Mouse (Mus musculus): ENCODE measurements around the gene Dpep2nb. TPM values are rescaled to one million over a fixed set of nuclear protein-coding genes. Genes with fewer than 3 reads are reported as not detected.
"Not testable (repeated sequence)": the region's sequence is repeated elsewhere in the genome, so short reads cannot be mapped to it uniquely, and the experiment has no call there.

Dpep2nb gene
- polyA plus RNA-seq, 1 experiment, result not detected

GRCm38 (mm10) chr8:105992499-105992898, 13.3 kb downstream of the Dpep2nb start:
- Histone ChIP-seq H3K4me3 (ENCODE audit: low read depth, low read length) (no peak overlapping the region), H3K4me1 (ENCODE audit: control insufficient read depth, insufficient read depth, insufficient read length, low read length) (peaks cover 2% of the 10 kb centered on the region; the same call in 1 of the 2 replicates), H3K36me3 (ENCODE audit: control insufficient read depth, insufficient read depth, low read length) (no peaks in the 10 kb centered on the region), H3K27me3 (ENCODE audit: control insufficient read depth, insufficient read depth, low read length) (no peaks in the 10 kb centered on the region), H3K27ac (ENCODE audit: insufficient read depth, low read depth, low read length) (no peak overlapping the region)
- TF ChIP-seq POLR2A (IDR thresholded peaks at IDR 0.05; ENCODE audit: low read depth, low read length), result no peak
- TF ChIP-seq CTCF (IDR thresholded peaks at IDR 0.05; ENCODE audit: extremely low read depth, insufficient read length, insufficient replicate concordance, low read depth, low read length), result no peak
- WGBS, result 67% methylated on average over 5 of the region's 5 CpGs

- peak overlapping the region; percentile 19; the same call in 1 of the 2 replicates for H3K27ac ChIP-seq (ENCODE audit: insufficient read depth, low read depth, low read length)
- peaks cover 2% of the 10 kb centered on the region; the same call in 1 of the 2 replicates for H3K4me1 ChIP-seq (ENCODE audit: control insufficient read depth, insufficient read depth, insufficient read length, low read length)
- TF ChIP-seq CTCF (IDR thresholded peaks at IDR 0.05; ENCODE audit: extremely low read depth, insufficient read length, insufficient replicate concordance, low read depth, low read length), result no peak
- TF ChIP-seq POLR2A (IDR thresholded peaks at IDR 0.05; ENCODE audit: low read depth, low read length), result no peak
- peak overlapping the region; percentile 6; the same call in 1 of the 2 replicates for H3K4me3 ChIP-seq (ENCODE audit: low read depth, low read length)
- WGBS, result 57% methylated on average over 2 of the region's 2 CpGs
- H3K36me3 ChIP-seq (ENCODE audit: control insufficient read depth, insufficient read depth, low read length), result no peaks in the 10 kb centered on the region
- no peaks in the 10 kb centered on the region for H3K27me3 ChIP-seq (ENCODE audit: control insufficient read depth, insufficient read depth, low read length)
Observed at GRCm38 (mm10) chr8:105991546-105991945, 14.2 kb downstream of the Dpep2nb start.

DNA sequence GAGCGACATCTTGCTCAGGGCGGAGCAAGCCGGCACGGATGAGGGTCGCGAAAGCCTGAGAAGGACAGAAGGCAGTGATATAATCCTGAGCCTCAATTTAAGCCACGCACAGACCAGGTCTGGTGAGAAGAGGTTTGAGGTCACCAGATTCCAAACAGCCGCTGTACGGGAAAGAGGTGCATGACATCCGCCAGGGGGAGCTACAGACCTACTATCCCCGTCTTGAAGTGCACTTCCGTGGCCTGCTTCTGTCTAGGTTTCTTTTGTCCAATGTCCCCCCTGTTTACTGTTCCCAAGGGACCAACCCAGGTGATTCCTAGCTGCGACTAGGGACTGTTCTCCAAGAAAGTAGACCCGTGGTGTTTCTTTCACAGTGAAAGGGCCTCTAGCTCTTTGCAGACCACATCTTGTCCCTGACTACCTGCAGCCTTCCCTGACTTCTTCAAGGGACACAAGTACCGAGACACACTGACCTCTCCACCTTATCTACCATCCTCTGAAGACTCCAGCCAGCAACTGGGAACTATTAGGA, 14.9 kb downstream of the Dpep2nb start, which contains the start of gene Dus2:
TSS of gene Dus2 (plus strand) at position 482 of the 532 bp plus-strand sequence.
- peak within 1 kb of the TSS; percentile 6; the same call in 1 of the 2 replicates for H3K4me3 ChIP-seq (ENCODE audit: low read depth, low read length)

GRCm38 (mm10) chr8:105988546-105988945, 17.2 kb downstream of the Dpep2nb start:
- TF ChIP-seq CTCF (IDR thresholded peaks at IDR 0.05; ENCODE audit: extremely low read depth, insufficient read length, insufficient replicate concordance, low read depth, low read length), result no peak
- no peak for TF ChIP-seq POLR2A (IDR thresholded peaks at IDR 0.05; ENCODE audit: low read depth, low read length)
- H3K36me3 ChIP-seq (ENCODE audit: control insufficient read depth, insufficient read depth, low read length), result no peaks in the 10 kb centered on the region

More for the DNA sequence above, 14.9 kb downstream of the Dpep2nb start, which contains the start of gene Dus2:
- no peaks in the 10 kb centered on the region for H3K36me3 ChIP-seq (ENCODE audit: control insufficient read depth, insufficient read depth, low read length)
- H3K27ac ChIP-seq (ENCODE audit: insufficient read depth, low read depth, low read length), result peak within 1 kb of the TSS; percentile 19; the same call in 1 of the 2 replicates
- no peaks in the 10 kb centered on the region for H3K27me3 ChIP-seq (ENCODE audit: control insufficient read depth, insufficient read depth, low read length)
- H3K4me1 ChIP-seq (ENCODE audit: control insufficient read depth, insufficient read depth, insufficient read length, low read length), result peaks cover 2% of the 10 kb centered on the region; the same call in 1 of the 2 replicates
- TF ChIP-seq POLR2A (IDR thresholded peaks at IDR 0.05; ENCODE audit: low read depth, low read length) (no peak), CTCF (IDR thresholded peaks at IDR 0.05; ENCODE audit: extremely low read depth, insufficient read length, insufficient replicate concordance, low read depth, low read length) (peak; percentile 88)
- 9% methylated on average over 15 of the region's 15 CpGs for WGBS

GRCm38 (mm10) chr8:105983406-105983805, 22.4 kb downstream of the Dpep2nb start:
- H3K4me3 ChIP-seq (ENCODE audit: low read depth, low read length); H3K27ac ChIP-seq (ENCODE audit: insufficient read depth, low read depth, low read length); H3K36me3 ChIP-seq (ENCODE audit: control insufficient read depth, insufficient read depth, low read length); H3K27me3 ChIP-seq (ENCODE audit: control insufficient read depth, insufficient read depth, low read length); H3K4me1 ChIP-seq (ENCODE audit: control insufficient read depth, insufficient read depth, insufficient read length, low read length): not testable (repeated sequence)
- WGBS, result 81% methylated on average over 11 of the region's 11 CpGs

More at GRCm38 (mm10) chr8:105988546-105988945, 17.2 kb downstream of the Dpep2nb start:
- Histone ChIP-seq H3K4me1 (ENCODE audit: control insufficient read depth, insufficient read depth, insufficient read length, low read length) (peaks cover 2% of the 10 kb centered on the region; the same call in 1 of the 2 replicates), H3K4me3 (ENCODE audit: low read depth, low read length) (no peak overlapping the region), H3K27ac (ENCODE audit: insufficient read depth, low read depth, low read length) (no peak overlapping the region), H3K27me3 (ENCODE audit: control insufficient read depth, insufficient read depth, low read length) (no peaks in the 10 kb centered on the region)
- 82% methylated on average over 11 of the region's 11 CpGs for WGBS

- Histone ChIP-seq H3K27ac (ENCODE audit: insufficient read depth, low read depth, low read length) (no peak overlapping the region), H3K27me3 (ENCODE audit: control insufficient read depth, insufficient read depth, low read length) (no peaks in the 10 kb centered on the region), H3K36me3 (ENCODE audit: control insufficient read depth, insufficient read depth, low read length) (no peaks in the 10 kb centered on the region), H3K4me1 (ENCODE audit: control insufficient read depth, insufficient read depth, insufficient read length, low read length) (no peaks in the 10 kb centered on the region), H3K4me3 (ENCODE audit: low read depth, low read length) (no peak overlapping the region)
- WGBS, result 74% methylated on average over 1 of the region's 1 CpGs
- TF ChIP-seq CTCF (IDR thresholded peaks at IDR 0.05; ENCODE audit: extremely low read depth, insufficient read length, insufficient replicate concordance, low read depth, low read length) (no peak), POLR2A (IDR thresholded peaks at IDR 0.05; ENCODE audit: low read depth, low read length) (no peak)
Observed at GRCm38 (mm10) chr8:105981146-105981545, 24.6 kb downstream of the Dpep2nb start.

- no peaks in the 10 kb centered on the region for H3K36me3 ChIP-seq (ENCODE audit: control insufficient read depth, insufficient read depth, low read length)
- no peaks in the 10 kb centered on the region for H3K4me1 ChIP-seq (ENCODE audit: control insufficient read depth, insufficient read depth, insufficient read length, low read length)
- no peak within 1 kb of the TSS for H3K4me3 ChIP-seq (ENCODE audit: low read depth, low read length)
- H3K27me3 ChIP-seq (ENCODE audit: control insufficient read depth, insufficient read depth, low read length), result no peaks in the 10 kb centered on the region
- TF ChIP-seq CTCF (IDR thresholded peaks at IDR 0.05; ENCODE audit: extremely low read depth, insufficient read length, insufficient replicate concordance, low read depth, low read length), result no peak
- no peak for TF ChIP-seq POLR2A (IDR thresholded peaks at IDR 0.05; ENCODE audit: low read depth, low read length)
- no peak within 1 kb of the TSS for H3K27ac ChIP-seq (ENCODE audit: insufficient read depth, low read depth, low read length)
- WGBS, result 92% methylated on average over 15 of the region's 15 CpGs
Observed at GRCm38 (mm10) chr8:105979325-105979724, 26.4 kb downstream of the Dpep2nb start, which contains the start of gene Dpep3. Gene Dpep3 (minus strand): TSS chr8:105979429.
